In genomic region chr6:108667599-108668021, GRCm38 (mm10) we compare ENCODE assay signal across 9 mouse cellular contexts. TPM values are rescaled to one million over a fixed set of nuclear protein-coding genes. Genes with fewer than 3 reads are reported as not detected.
DNase-seq lines count a peak whose midpoint lies in the region; ATAC-seq lines count a peak whose summit lies in the region.
"Had no signal": no experiment of that assay in that cellular context is flagged by ENCODE, and none has a peak within 500 bp of the region (broad histone marks: within the 10 kb centered on the region; RNA-seq: fewer than 3 reads in every experiment).

No protein-coding gene starts in this region.

- no peak for DNase-seq in lung, postnatal 10 days
- no peak for DNase-seq in intestine, embryonic 14.5 days (ENCODE audit: low spot score)
- DNase-seq in ovary, postnatal 10 days (ENCODE audit: low spot score), result no peak
- no peak for DNase-seq in thymus, postnatal 4 days

- H3K4me3 ChIP-seq in lung, embryonic 16.5 days (ENCODE audit: low read length), result no peak overlapping the region
- no peak overlapping the region for H3K4me3 ChIP-seq in forebrain, embryonic 12.5 days (replicated peaks)
- no peak overlapping the region for H3K4me3 ChIP-seq in intestine, embryonic 14.5 days (ENCODE audit: low read depth, low read length)
- no peak overlapping the region for H3K4me3 ChIP-seq in midbrain, embryonic 13.5 days (replicated peaks)

- H3K9me3 ChIP-seq in lung, embryonic 16.5 days (ENCODE audit: control insufficient read depth, low read length), result no peaks in the 10 kb centered on the region
- no peaks in the 10 kb centered on the region for H3K9me3 ChIP-seq in forebrain, embryonic 12.5 days
- no peaks in the 10 kb centered on the region for H3K9me3 ChIP-seq in intestine, embryonic 14.5 days (ENCODE audit: control insufficient read depth, low read length)
- H3K9me3 ChIP-seq in midbrain, embryonic 13.5 days, result no peaks in the 10 kb centered on the region

- 24% methylated on average over 6 of the region's 6 CpGs for WGBS in lung, embryonic 16.5 days
- 19% methylated on average over 6 of the region's 6 CpGs for WGBS in forebrain, embryonic 12.5 days
- WGBS in intestine, embryonic 14.5 days, result 35% methylated on average over 6 of the region's 6 CpGs
- WGBS in midbrain, embryonic 13.5 days, result 15% methylated on average over 6 of the region's 6 CpGs

- H3K9ac ChIP-seq in lung, embryonic 16.5 days (ENCODE audit: low read length), result peak overlapping the region; percentile 7; the same call in 1 of the 2 replicates
- no peak overlapping the region for H3K9ac ChIP-seq in forebrain, embryonic 12.5 days
- H3K9ac ChIP-seq in intestine, embryonic 14.5 days (ENCODE audit: low read length), result peak overlapping the region; percentile 49; the same call in 1 of the 2 replicates
- no peak overlapping the region for H3K9ac ChIP-seq in midbrain, embryonic 13.5 days (replicated peaks)

- peak; percentile 23; the same call in 1 of the 2 replicates for ATAC-seq in lung, embryonic 16.5 days (ENCODE audit: low read depth)
- ATAC-seq in forebrain, embryonic 12.5 days (ENCODE audit: low FRiP score), result 0 out of 2 replicates have a peak, but pooled peaks have one; percentile 3
- ATAC-seq in intestine, embryonic 14.5 days (replicated peaks; ENCODE audit: low FRiP score, low TSS enrichment, low read depth), result peak; percentile 18
- peak; percentile 22; the same call in 1 of the 2 replicates for ATAC-seq in midbrain, embryonic 13.5 days
- ATAC-seq in erythroid progenitor cell, adult 5-6 weeks (replicated peaks; ENCODE audit: low FRiP score, poor library complexity, severe bottlenecking), result no peak

- H3K27me3 ChIP-seq in lung, embryonic 16.5 days (ENCODE audit: control insufficient read depth, insufficient read depth, low read depth, low read length), result no peaks in the 10 kb centered on the region
- peaks cover 9% of the 10 kb centered on the region; the same call in 1 of the 2 replicates for H3K27me3 ChIP-seq in forebrain, embryonic 12.5 days
- H3K27me3 ChIP-seq in intestine, embryonic 14.5 days (replicated peaks; ENCODE audit: control insufficient read depth, insufficient read depth, low read length), result no peaks in the 10 kb centered on the region
- H3K27me3 ChIP-seq in midbrain, embryonic 13.5 days, result peaks cover 29% of the 10 kb centered on the region

- H3K36me3 ChIP-seq in lung, embryonic 16.5 days (ENCODE audit: control insufficient read depth, insufficient read depth, low read length), result peaks cover 3% of the 10 kb centered on the region; the same call in 1 of the 2 replicates
- H3K36me3 ChIP-seq in forebrain, embryonic 12.5 days (replicated peaks), result peaks cover 7% of the 10 kb centered on the region; the same call in 1 of the 2 replicates
- peaks cover 19% of the 10 kb centered on the region for H3K36me3 ChIP-seq in intestine, embryonic 14.5 days (ENCODE audit: control insufficient read depth, insufficient read depth, low read length)
- H3K36me3 ChIP-seq in midbrain, embryonic 13.5 days, result peaks cover 4% of the 10 kb centered on the region

- peaks cover 12% of the 10 kb centered on the region for H3K4me1 ChIP-seq in lung, embryonic 16.5 days (replicated peaks; ENCODE audit: control insufficient read depth, insufficient read depth, low read length)
- peaks cover 19% of the 10 kb centered on the region for H3K4me1 ChIP-seq in forebrain, embryonic 12.5 days
- H3K4me1 ChIP-seq in intestine, embryonic 14.5 days (replicated peaks; ENCODE audit: control insufficient read depth, insufficient read depth, low read length), result peaks cover 25% of the 10 kb centered on the region
- peaks cover 19% of the 10 kb centered on the region for H3K4me1 ChIP-seq in midbrain, embryonic 13.5 days (replicated peaks)

- peak overlapping the region; percentile 64 for H3K4me2 ChIP-seq in lung, embryonic 16.5 days (ENCODE audit: low read depth, low read length)
- H3K4me2 ChIP-seq in forebrain, embryonic 12.5 days, result peak overlapping the region; percentile 62; the same call in 1 of the 2 replicates
- H3K4me2 ChIP-seq in intestine, embryonic 14.5 days (ENCODE audit: low read length), result peak overlapping the region; percentile 57
- H3K4me2 ChIP-seq in midbrain, embryonic 13.5 days (replicated peaks), result peak overlapping the region; percentile 71

- H3K27ac ChIP-seq in lung, embryonic 16.5 days (ENCODE audit: low read length), result peak overlapping the region; percentile 90
- H3K27ac ChIP-seq in forebrain, embryonic 12.5 days, result peak overlapping the region; percentile 79
- H3K27ac ChIP-seq in intestine, embryonic 14.5 days (ENCODE audit: low read depth), result peak overlapping the region; percentile 80
- 0 out of 2 replicates have a peak overlapping the region, but pooled peaks have one; percentile 39 for H3K27ac ChIP-seq in midbrain, embryonic 13.5 days
- H3K27ac ChIP-seq: macrophage had no signal

RNA-seq across cellular contexts. Expression of gene Bhlhe40, which starts 7.2 kb away (rescaled TPM):
- polyA plus RNA-seq in lung, embryonic 16.5 days (2015; fragmentation: Nextera tagmentation; extraction: Ambion mirVana), result 14.8 and 16.2 TPM in 2 replicates
- 7.8 and 9.9 TPM in 2 replicates for polyA plus RNA-seq in forebrain, embryonic 12.5 days (2016; fragmentation: Nextera tagmentation; extraction: Ambion mirVana)
- polyA plus RNA-seq in intestine, embryonic 14.5 days (2014; fragmentation: Nextera tagmentation; extraction: Ambion mirVana), result 21.8 and 23.6 TPM in 2 replicates
- 3.3 and 3.4 TPM in 2 replicates for polyA plus RNA-seq in midbrain, embryonic 13.5 days (2015; fragmentation: Nextera tagmentation; extraction: Ambion mirVana)
- total RNA-seq in erythroid progenitor cell, adult 5-6 weeks (2015; ENCODE audit: low replicate concordance), result 1.3 and 2.5 TPM in 2 replicates
- 2.6 and 5.6 TPM in 2 replicates for total RNA-seq in erythroid progenitor cell, adult 5-6 weeks (2017; ENCODE audit: low replicate concordance)

Comparison
In these comparisons a context has a peak if more than half of its experiments do, and no peak if none do; other contexts are left out.
1. H3K27ac ChIP-seq: peak in every context shown above with its lines; median percentile 90 in lung, embryonic 16.5 days; 80 in intestine, embryonic 14.5 days; 79 in forebrain, embryonic 12.5 days; 39 in midbrain, embryonic 13.5 days.
2. H3K9ac ChIP-seq: peak in lung, embryonic 16.5 days (single experiment) and intestine, embryonic 14.5 days (single experiment); none in forebrain, embryonic 12.5 days (single experiment) and midbrain, embryonic 13.5 days (single experiment).
3. Peak in every context shown above with its lines, with median percentiles within 50 percentile points of each other: H3K4me2 ChIP-seq.